Mouse (Mus musculus) CD4-positive, CD25-positive, alpha-beta regulatory T cell, adult 4 months (primary cell): ENCODE data around the gene Mctp1. TPM values are rescaled to one million over a fixed set of nuclear protein-coding genes. Genes with fewer than 3 reads are reported as not detected.
"Not testable (repeated sequence)": the region's sequence is repeated elsewhere in the genome, so short reads cannot be mapped to it uniquely, and the experiment has no call there.

ENCODE experiments used
- ATAC-seq: one replicate; pipeline ENCODE4 v1.8.0; 2017
- polyA plus RNA-seq, 2 experiments: library from polyadenylated mRNA; unstranded; fragments of 100-300 nt; shearing (Covaris generic); gene quantifications; one replicate each; pipeline ENCODE4 v1.2.1; 2017

The Mctp1 gene
- polyA plus RNA-seq, 2 experiments from 2014 or later, result 15.1 to 15.7 TPM

DNA sequence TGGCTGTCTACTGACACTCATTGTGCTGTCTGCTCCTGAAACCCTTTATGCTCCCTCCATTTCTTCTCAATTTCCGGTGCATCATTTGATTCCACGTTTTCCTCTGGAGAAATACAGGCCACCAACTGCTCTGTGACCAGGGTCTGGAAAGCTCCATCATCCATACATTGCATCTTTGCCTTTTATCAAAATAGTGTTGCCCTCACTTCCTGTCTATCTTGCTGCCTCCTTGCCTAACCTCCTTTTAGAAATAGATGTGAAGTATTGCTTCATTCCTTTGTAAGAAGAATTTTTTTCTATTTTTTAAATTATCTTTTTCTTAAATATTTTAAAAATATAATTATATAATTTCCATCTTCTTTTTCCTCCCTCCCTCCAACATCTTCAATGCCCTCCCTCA, 98.7 kb downstream of the Mctp1 start:
- ATAC-seq, result no peak

DNA sequence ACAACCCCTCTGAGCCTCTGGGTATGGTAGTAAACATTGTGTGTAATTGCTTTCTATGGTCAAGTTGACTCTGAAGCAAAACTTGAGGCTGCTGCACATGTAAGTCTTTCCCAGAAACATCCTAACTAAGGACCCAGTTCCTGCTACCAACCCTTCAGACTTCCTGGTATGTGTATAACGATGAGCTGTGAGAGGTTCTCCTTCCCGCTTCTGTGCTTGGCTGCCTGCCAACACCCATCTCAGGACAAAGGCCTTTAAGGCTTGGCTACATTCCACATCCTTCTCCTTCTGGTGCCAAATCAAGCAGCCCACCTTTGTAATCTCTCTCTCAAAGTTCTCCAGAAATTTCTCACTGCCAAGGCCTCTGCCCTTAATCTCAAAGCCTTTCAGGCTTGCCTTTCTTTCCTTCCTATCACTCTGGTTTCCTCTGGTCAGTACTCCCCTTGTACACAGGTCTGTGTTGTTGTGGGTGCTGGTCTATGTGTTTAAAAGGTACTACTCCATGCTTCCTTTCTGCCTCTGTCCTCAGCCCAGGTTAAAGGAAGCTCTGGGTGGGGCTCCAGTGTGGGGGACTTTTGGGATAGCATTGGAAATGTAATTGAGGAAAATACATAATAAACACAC, 99.9 kb downstream of the Mctp1 start:
- no peak for ATAC-seq

DNA sequence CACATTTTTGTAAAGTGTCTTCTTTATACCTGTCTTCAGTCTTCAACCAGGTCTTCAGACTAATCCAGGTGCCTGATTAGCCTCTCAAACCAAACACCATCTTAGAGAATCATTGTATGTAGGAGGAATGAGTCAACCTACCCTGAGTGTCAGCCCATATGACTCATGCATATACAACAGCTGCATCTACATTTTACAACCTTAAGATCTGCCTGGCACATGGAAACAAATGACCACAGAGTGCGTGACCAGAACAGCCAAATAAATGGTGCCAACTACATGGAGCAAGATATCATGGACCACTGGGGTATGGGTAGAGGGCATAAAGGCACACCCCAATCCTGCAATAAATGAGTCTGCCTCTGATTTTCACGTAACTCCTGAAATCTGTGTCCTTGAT, 131.6 kb downstream of the Mctp1 start:
- no peak for ATAC-seq

DNA sequence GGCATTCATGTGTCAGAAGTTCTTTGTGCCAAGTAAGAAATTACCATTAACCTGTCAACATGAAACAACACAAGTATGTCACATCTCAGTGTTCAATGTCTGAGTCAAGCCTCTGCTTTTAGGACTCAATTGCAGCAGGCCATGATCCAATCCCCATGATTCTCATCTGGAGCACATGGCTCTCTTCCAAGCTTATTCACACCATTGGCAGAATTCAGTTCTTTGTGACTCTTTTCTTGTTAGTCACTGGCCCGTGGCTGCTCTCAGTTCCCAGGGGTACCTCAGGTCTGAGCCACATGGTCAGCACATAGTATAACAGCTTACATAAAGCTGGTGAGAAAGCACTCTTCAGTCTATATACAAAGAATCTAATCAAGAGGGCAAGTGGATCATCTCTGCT, 138.8 kb downstream of the Mctp1 start:
- no peak for ATAC-seq

DNA sequence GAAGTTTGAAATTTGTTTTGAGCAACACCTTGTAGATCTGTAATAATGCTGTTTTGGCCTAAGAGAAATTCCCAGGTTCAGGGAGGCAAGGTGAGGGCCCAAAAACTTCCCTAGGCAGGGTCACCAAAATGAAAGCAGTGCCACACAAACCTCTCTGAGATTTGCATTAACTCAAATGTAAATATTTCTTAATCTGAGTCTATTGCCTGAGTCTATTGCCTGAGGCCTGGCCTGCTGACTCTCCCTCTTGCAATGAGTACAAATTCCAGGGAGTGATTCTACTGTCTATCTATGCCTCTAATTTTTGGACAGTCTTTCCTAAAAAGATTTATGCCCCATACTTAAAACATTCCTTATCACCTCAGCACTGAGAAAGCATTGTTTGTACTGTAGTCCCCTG, 143.0 kb downstream of the Mctp1 start:
- no peak for ATAC-seq

DNA sequence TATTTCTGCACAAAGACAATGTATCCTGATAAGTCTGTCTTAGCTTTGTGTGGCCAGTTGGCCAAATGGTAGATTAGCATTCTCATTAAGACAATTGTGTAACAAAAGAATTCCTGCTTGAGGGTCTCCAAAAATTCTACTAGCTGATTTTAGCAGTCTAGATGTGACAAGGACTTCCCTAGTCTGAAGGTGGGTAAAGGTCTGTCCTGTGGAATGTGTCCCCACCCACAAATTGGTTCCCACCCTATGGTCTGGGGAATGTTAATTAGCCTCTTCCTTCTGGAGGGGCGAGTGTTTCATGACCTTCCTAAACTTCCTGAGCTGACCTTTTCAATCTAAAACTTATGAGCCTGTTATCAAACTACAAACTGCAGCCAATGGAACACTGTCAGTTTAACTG, 143.4 kb downstream of the Mctp1 start:
- ATAC-seq, result no peak

DNA sequence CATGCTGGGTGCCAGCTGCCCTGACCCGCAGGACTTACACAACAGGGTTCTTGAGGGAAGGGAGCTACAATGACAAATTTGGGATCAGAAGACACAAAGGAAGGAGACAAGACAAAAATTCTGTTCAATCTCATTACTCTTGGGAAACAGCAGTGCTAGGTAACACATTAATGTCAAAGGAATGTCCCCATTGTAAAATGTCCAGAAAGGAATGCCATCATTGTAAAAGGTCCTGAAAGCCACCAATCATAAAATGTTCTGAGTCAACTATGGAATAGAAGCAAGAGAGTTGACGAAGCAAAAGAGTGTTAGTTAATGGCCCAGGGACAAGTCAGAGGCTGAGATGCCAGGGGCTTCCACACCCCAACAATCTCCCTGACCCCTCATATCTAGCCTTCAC, 145.6 kb downstream of the Mctp1 start:
- ATAC-seq, result no peak

DNA sequence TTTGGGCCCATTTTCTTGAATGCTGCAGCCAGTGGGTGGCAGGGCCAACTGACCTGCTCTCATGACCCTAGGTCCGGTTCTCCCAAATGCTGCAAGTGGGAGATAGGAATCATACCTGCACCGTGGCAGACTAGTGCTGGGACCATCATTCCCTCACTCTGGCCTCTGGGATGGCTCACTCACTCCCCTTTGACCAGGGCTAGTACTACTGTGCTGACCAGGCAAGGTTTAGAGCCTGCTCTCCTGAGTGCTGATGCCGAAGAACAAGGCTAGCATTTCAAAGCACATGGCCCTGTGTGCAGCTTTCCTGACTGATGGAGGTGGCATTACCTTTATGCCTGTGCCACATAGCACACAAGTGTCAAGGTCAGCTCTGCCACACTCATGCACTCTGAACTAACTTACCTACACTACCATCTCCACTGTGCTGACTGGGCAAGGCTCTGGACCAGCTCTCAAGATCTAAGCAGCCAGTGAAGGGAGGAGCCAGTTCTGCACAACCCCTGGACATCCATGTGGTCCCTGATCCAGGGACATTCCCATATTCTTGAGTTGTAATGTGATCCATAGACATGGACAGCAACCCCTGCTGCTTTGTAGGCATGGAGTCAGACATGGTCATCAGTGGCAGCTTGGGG, 146.7 kb downstream of the Mctp1 start:
- ATAC-seq, result no peak

DNA sequence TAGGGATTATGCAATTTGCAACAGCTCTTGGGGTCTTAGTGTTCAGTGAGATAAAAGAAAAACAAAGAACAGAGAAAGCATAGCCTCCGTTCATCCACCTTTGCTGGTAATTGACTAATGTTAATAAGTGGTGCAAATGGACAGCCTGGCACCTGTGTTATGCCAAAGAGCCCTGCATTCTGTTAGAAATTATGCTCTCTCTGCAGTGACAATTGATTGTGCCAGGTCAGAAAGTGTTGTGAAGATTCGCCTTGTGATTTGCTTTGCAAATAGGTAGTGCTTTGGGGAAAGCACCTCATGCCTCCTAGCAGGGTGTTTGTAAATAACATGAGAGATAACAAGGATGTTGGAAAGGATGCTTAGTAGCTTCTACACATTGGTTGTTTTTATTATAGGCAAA, 163.5 kb downstream of the Mctp1 start:
- no peak for ATAC-seq

DNA sequence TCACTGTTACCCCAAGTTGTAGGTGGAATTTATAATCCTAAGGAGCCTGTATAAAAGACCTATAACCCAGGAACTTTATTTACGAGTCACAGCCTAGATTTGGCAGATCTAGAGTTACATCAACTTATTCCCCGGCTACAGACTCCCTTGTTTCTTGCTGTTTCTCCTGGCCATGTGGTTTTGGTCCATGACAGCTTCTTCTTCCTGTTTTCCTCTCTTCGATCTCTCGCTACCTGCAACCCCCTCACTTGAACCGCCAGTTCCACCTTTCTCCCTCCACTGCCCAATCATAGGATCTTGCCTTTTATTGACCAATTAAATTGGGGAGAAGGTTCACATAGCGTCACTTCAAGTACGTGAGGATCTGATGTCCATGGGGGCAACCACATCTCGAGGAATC, 176.6 kb downstream of the Mctp1 start:
- ATAC-seq, result no peak

DNA sequence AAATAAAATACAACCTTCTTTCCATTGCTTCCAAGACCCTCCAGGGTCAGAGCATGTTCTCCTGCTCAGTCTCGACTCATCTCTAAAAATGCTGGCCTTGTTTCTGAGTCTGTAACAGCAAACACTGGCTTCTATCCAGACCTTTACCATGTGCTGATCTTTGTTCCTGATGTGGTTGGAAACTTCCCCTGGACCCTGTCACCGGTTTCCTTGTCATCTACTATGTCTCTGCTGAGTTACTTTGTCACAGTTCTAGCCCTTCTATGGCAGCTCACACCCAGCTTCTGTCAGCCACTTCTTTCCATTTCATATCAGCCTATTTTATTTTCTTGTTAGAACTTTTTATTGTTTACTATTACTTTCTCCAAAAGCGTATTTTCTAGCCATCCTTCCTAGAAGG, 177.3 kb downstream of the Mctp1 start:
- ATAC-seq, result no peak

DNA sequence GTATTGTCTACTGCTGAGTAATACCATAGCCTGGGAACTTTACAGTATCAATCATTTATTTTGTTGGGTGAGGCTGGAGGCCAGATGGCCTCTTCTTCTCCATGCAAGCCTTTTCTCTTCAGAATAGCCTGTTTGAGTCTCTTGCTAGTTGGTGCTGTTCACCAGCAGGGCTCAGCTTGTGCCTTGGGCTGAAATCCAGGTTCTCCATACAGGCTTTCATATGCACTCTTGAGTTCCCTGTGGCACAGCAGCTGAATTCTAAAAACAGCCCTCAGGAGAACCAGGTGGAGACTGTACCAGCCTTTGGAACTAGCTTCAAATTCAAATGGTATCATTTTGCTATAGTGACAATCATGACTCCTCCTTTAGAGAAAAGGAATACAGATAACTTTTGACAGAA, 179.7 kb downstream of the Mctp1 start:
- ATAC-seq, result no peak

DNA sequence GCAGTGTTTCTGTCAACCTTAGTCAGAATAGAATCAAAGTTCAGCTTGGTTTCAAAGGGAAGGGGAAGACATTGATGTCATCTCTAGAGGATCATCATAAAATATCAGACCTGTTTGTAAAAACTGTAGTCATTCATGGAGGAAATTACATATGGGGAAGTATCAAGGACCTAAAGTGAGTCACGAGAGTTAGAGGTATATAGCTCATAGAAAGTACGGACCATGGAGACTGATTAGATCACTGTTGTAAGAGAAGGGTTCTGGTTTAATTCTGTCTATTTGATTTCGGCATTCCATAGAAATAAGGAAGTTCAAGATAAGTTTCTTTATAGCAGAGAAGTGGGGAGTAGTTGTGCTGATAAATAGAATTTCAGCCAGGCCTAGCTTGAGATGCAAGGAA, 181.7 kb downstream of the Mctp1 start:
- ATAC-seq, result no peak

DNA sequence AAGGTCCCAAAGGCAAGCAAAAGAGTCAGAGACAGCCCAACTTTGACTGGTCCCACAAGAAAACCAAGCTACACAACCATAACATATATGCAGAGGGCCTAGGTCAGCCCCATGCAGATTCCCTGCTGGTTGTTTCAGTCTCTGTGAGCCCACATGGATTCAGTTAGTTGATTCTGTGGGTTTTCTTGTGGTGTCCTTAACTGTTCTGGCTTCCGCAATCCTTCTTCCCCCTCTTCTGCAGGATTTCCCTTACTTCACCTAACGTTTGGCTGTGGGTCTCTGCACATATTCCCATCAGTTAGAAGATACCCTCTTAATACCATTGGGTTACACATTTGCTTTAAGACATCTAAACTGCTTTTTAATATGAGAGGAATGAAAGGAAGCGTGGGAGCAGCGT, 183.1 kb downstream of the Mctp1 start:
- ATAC-seq, result no peak

DNA sequence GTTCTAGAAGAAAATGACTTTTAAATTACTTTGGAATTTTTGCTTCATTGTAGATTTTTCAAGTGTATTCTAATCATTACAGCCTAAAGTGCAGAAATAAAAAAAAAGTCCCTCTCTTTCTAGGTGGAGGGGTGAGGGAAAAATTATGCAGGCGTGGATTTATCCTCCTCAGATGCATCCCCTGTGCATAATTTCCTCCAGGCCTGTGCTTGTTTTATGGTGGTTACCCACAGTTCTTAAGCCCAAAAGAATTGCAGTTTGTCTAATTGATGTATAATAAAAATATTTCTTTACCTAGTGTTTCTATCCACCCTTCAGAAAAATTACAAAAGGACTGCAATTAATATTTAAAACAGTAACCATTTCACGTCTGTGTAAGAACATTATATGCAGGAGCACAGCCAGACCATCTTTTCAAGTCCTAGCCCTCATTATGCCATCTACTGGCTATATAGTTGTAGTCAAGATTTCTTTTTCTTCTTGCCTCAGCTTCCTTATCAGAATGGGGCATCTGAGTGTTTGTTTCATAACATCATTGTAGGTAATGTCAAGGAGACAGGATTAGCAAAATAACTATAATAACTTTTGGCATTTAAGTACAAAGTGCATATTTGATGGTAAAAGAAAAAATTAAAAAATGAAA, 184.4 kb downstream of the Mctp1 start:
- no peak for ATAC-seq

DNA sequence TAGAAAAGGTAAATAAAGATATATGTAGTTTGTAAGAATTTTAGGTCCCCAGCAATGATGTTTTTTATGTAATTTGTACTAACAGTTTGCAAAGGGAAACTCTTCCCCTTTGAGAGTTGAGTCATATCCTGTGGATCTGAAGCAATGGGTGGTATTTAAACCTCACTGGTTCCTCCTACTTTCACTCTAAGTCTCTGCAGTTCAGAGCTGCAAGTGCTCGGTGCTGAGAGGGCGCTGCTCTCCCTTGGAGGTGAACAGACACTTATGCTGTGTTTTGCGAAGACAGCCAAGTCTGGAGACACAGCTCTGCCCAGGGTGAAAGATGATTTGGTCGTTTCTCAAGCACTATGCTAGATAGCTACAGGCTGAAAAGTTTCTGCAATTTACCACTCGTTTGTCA, 195.1 kb downstream of the Mctp1 start:
- ATAC-seq, result peak; percentile 98

DNA sequence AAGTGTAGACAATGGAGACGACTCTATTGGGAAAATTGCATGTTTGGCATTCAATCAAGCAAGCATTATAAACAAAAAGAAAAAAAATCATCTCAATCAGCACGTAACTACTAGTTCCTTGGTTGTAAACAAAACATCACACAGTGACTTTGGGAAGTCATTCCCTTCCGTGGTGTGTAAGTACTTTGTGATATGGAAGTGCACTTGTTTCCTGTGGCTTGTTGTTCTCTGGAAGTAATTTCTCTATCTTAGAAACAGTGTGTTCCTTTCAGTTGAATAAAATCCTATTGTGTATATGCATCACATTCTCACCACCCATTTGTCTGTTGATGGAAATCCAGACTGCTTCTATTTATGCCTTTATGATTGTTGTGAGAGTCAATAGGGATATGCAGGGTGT, 201.1 kb downstream of the Mctp1 start:
- no peak for ATAC-seq

DNA sequence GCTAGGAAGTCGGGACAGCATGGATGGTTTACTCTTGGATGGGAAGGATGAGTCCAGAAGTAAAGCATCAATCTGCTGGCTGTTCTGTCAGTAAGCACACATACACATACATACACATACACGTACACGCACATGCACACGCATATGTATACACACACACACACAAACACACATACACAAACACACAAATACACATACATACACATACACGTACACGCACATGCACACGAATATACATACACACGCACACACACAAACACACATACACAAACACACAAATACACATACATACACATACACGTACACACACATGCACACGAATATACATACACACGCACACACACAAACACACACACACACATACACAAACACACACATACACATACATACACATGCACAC, 206.4 kb downstream of the Mctp1 start:
- not testable (repeated sequence) for ATAC-seq

DNA sequence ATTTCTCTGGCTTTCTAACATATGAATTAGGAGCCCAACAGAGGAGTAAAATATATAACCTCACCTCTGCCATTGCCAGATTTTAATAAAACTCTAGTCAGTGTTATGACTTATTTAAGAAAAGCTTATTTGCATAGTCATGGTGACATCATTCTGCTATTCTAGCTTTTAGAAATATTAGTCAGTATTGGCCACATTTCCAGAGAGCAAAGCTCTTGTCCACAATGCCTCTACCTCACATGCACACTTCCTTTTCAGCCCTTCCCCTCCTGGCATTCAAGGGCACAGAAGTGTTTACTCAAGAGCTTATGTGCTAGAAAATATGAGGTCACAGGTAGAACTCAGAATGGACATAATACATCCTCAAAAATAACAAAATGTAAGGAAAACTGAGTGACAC, 206.9 kb downstream of the Mctp1 start:
- ATAC-seq, result no peak

DNA sequence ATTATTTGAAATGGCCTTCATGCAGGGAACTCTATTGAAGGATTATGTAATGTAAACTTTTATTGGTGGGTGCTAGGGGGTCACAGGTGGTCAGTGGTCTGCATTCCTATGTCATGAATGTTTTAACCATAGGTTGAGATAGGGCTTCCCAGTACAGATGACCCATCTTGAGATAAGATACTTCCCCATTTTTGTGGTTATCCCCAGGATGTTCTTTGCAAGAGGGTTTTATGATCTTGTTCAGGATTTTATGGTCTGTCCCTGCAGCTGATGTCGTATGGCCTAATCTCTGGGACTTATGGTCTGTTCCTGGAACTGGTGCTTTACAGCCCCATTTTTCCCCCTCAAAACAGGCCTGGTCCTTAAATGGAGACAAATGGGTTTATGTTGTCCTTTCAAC, 207.4 kb downstream of the Mctp1 start:
- ATAC-seq, result no peak

DNA sequence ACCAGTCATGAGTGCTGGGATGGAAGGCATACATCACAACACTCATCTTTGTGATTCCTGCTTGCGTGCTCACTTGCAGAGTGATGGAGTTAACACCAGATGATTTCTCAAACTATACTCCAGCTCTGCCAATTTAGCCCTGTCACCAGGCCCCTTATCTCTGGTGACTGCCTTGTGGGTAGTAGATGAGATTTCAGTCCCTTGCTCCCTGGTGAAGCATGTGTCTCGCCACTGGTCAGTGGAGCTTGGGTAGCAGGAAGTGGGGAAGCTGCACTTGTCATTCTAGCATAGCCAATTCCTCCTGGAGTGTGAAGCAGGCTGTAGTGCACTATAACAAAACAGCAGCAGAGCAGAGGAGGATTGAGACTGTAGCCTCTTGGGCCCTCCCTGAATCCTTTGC, 208.6 kb downstream of the Mctp1 start:
- no peak for ATAC-seq

DNA sequence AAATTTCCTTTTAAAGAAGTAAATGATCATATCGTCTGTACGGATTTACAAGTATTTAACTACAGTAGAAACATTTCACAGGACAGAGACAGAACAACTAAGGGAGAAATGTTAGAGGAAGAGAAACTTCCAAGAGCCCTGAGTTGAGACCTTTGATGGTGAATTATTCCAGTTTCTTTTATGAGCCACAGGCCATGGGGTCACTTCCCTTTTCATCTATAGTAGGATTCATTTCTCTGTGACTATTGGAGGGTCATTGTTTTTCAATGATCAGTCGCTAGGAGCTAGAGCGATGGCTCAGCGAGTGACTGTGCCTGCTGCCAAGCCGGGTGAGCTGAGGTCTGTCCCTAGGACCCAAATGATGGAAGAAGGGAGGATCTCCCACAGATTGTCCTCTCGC, 212.7 kb downstream of the Mctp1 start:
- no peak for ATAC-seq

DNA sequence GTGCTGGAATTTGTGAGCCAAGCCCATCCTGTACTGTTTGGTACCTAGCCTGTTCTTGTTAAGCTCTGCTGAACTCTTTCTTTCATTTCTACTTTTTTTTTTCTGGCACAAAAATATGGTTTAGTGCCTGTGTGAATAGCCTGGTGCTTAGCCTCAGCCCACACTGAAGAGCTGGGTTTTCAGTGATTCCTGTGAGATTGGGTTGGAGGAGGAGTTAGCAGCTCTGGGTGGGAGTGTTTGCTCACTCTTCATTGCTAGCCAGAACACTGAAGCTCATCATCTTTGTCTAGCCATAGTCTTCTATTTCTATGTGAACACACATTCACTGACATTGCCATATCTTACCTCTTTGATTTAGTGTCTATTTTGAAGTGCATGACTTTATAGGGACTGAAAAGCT, 225.1 kb downstream of the Mctp1 start:
- no peak for ATAC-seq

DNA sequence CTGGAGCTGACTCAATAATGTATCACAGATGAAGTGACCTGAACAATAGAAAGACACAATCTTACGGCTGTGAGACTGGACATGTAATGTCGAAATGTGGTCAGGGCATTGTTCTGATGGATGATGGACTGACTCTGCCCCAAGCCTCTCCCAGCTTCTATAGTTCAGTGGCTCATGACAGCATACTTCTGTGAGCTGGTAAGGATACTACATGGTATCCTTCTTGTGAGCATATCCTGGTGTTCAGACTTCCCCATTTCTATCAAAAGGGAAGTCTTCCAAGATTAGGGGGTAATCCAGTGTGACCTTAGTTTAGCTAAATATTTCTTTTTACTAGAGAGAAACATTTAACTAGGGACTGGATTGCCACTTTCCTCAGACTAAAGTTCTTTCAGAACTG, 227.2 kb downstream of the Mctp1 start:
- ATAC-seq, result no peak

DNA sequence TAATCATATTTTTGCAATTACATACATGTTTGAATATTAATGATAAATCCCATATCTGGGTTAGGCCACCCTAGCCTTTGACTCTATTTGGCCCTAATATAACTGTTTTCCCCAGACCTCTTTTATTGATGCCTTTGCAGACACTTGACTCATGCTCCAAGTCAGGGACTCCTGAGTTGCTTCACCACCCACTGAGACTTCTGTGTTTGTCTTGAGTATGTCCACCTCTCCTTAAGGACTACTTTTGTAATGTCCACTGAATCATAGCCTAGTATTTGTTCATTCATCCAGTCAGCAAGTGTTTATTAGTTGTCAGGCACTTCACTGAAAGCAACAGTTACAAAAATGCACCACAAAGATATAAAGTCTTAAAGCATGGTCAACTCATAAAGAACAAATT, 235.8 kb downstream of the Mctp1 start:
- ATAC-seq, result no peak
